Mouse (Mus musculus) limb, embryonic 13.5 days (tissue): ENCODE results near the gene Fsd1l. TPM values are rescaled to one million over a fixed set of nuclear protein-coding genes. Genes with fewer than 3 reads are reported as not detected.
A peak's percentile ranks its signal among the peaks of the same experiment; 100 is the strongest.

Experiments
- ATAC-seq: fragments of 200-750 bp; cut with Nextera tagmentation; 2 replicates; pipeline ENCODE4 v1.8.0; 2017; ENCODE audit warnings: low read depth, moderate number of reproducible peaks, moderate TSS enrichment; ENCODE audit not compliant: low FRiP score
- H3K27ac ChIP-seq: fragments of 300-500 bp; sonication (generic); 2 replicates; pipeline ENCODE4 v1.5.1; 2015; ENCODE audit warnings: inconsistent platforms, mild to moderate bottlenecking, moderate library complexity
- H3K27me3 ChIP-seq: fragments of 300-500 bp; sonication (generic); 2 replicates; pipeline ENCODE4 v1.6.1; 2015; ENCODE audit warnings: mild to moderate bottlenecking, inconsistent platforms
- H3K36me3 ChIP-seq: fragments of 300-500 bp; sonication (generic); 2 replicates; pipeline ENCODE4 v1.6.1; 2015; ENCODE audit warnings: inconsistent platforms, mild to moderate bottlenecking, moderate library complexity
- H3K4me1 ChIP-seq: fragments of 300-500 bp; sonication (generic); 2 replicates; pipeline ENCODE4 v1.6.1; 2015; ENCODE audit warnings: inconsistent platforms
- H3K4me2 ChIP-seq: fragments of 300-500 bp; sonication (generic); replicated peaks from 2 replicates; pipeline ENCODE4 v1.6.1; 2015; ENCODE audit warnings: inconsistent platforms, mild to moderate bottlenecking, moderate library complexity
- H3K4me3 ChIP-seq: fragments of 300-500 bp; sonication (generic); 2 replicates; pipeline ENCODE4 v1.5.1; 2015; ENCODE audit warnings: moderate library complexity, mild to moderate bottlenecking, inconsistent platforms
- H3K9ac ChIP-seq: fragments of 300-500 bp; sonication (generic); 2 replicates; pipeline ENCODE4 v1.6.1; 2015; ENCODE audit warnings: mild to moderate bottlenecking, inconsistent platforms
- H3K9me3 ChIP-seq: fragments of 300-500 bp; sonication (generic); 2 replicates; pipeline ENCODE4 v1.6.1; 2016; ENCODE audit warnings: inconsistent platforms
- WGBS: fragments of 180-500 bp; shearing (Covaris S2); methylation state at CpG from one replicate; pipeline ENCODE4 v1.1.7; 2015; 5-methylcytosine and 5-hydroxymethylcytosine counted together
- polyA plus RNA-seq: library from polyadenylated mRNA; unstranded; fragments of >200 nt; fragmentation: Nextera tagmentation; extraction: Ambion mirVana; gene quantifications from 2 replicates; pipeline ENCODE4 v1.2.1, GENCODE M21; 2015

Gene Fsd1l
- polyA plus RNA-seq, 1 experiment from 2014 or later: 16.8 TPM

GRCm38 (mm10) chr4:53596063-53596895 lies 35.0 kb upstream of the Fsd1l start:
- no peak for ATAC-seq
- no peaks in the 10 kb centered on the region for H3K36me3 ChIP-seq
- H3K27ac ChIP-seq: no peak overlapping the region
- H3K4me1 ChIP-seq: no peaks in the 10 kb centered on the region; the same call in 1 of the 2 replicates
- H3K27me3 ChIP-seq: no peaks in the 10 kb centered on the region
- no peak overlapping the region for H3K4me2 ChIP-seq
- no peaks in the 10 kb centered on the region for H3K9me3 ChIP-seq
- WGBS: 86% methylated on average over 15 of the region's 15 CpGs
- no peak overlapping the region for H3K9ac ChIP-seq
- no peak overlapping the region for H3K4me3 ChIP-seq

GRCm38 (mm10) chr4:53600462-53600861 lies 30.8 kb upstream of the Fsd1l start:
- ATAC-seq: no peak
- Histone ChIP-seq H3K4me1 (no peaks in the 10 kb centered on the region), H3K4me2 (no peak overlapping the region), H3K27me3 (no peaks in the 10 kb centered on the region), H3K4me3 (no peak overlapping the region), H3K9me3 (no peaks in the 10 kb centered on the region), H3K27ac (no peak overlapping the region), H3K9ac (no peak overlapping the region), H3K36me3 (no peaks in the 10 kb centered on the region)
- WGBS: 51% methylated on average over 6 of the region's 6 CpGs

GRCm38 (mm10) chr4:53614576-53615225 lies 16.6 kb upstream of the Fsd1l start:
- no peak for ATAC-seq
- H3K9me3 ChIP-seq: no peaks in the 10 kb centered on the region
- no peaks in the 10 kb centered on the region for H3K4me1 ChIP-seq
- H3K27me3 ChIP-seq: no peaks in the 10 kb centered on the region
- H3K4me2 ChIP-seq: no peak overlapping the region
- H3K9ac ChIP-seq: no peak overlapping the region
- H3K4me3 ChIP-seq: no peak overlapping the region
- no peak overlapping the region for H3K27ac ChIP-seq
- 92% methylated on average over 5 of the region's 5 CpGs for WGBS
- H3K36me3 ChIP-seq: no peaks in the 10 kb centered on the region

GRCm38 (mm10) chr4:53617968-53618367 lies 13.3 kb upstream of the Fsd1l start:
- Histone ChIP-seq H3K4me3 (no peak overlapping the region), H3K27me3 (no peaks in the 10 kb centered on the region), H3K9ac (no peak overlapping the region), H3K27ac (no peak overlapping the region), H3K36me3 (no peaks in the 10 kb centered on the region), H3K4me2 (no peak overlapping the region), H3K4me1 (no peaks in the 10 kb centered on the region), H3K9me3 (no peaks in the 10 kb centered on the region)
- 50% methylated on average over 3 of the region's 3 CpGs for WGBS
- ATAC-seq: no peak

- H3K36me3 ChIP-seq: no peaks in the 10 kb centered on the region
- 89% methylated on average over 6 of the region's 6 CpGs for WGBS
Measured at GRCm38 (mm10) chr4:53620104-53620503, 11.2 kb upstream of the Fsd1l start.

GRCm38 (mm10) chr4:53621084-53621483 lies 10.2 kb upstream of the Fsd1l start:
- Histone ChIP-seq H3K4me2 (no peak overlapping the region), H3K27ac (no peak overlapping the region), H3K4me3 (no peak overlapping the region), H3K4me1 (no peaks in the 10 kb centered on the region), H3K36me3 (no peaks in the 10 kb centered on the region), H3K9ac (no peak overlapping the region), H3K27me3 (no peaks in the 10 kb centered on the region), H3K9me3 (no peaks in the 10 kb centered on the region)
- no peak for ATAC-seq
- 53% methylated on average over 6 of the region's 6 CpGs for WGBS

More at GRCm38 (mm10) chr4:53620104-53620503, 11.2 kb upstream of the Fsd1l start:
- no peaks in the 10 kb centered on the region for H3K9me3 ChIP-seq
- H3K9ac ChIP-seq: no peak overlapping the region
- no peaks in the 10 kb centered on the region for H3K27me3 ChIP-seq
- ATAC-seq: no peak
- H3K4me3 ChIP-seq: no peak overlapping the region
- no peak overlapping the region for H3K4me2 ChIP-seq
- H3K27ac ChIP-seq: no peak overlapping the region
- no peaks in the 10 kb centered on the region for H3K4me1 ChIP-seq

- Histone ChIP-seq H3K9ac (no peak overlapping the region), H3K4me1 (no peaks in the 10 kb centered on the region), H3K9me3 (no peaks in the 10 kb centered on the region), H3K4me3 (no peak overlapping the region), H3K36me3 (no peaks in the 10 kb centered on the region), H3K27me3 (no peaks in the 10 kb centered on the region), H3K27ac (no peak overlapping the region), H3K4me2 (no peak overlapping the region)
- WGBS: 49% methylated on average over 5 of the region's 5 CpGs
- ATAC-seq: no peak
Measured at GRCm38 (mm10) chr4:53621490-53621889, 9.8 kb upstream of the Fsd1l start.

GRCm38 (mm10) chr4:53623711-53624110 lies 7.6 kb upstream of the Fsd1l start:
- Histone ChIP-seq H3K27me3 (no peaks in the 10 kb centered on the region), H3K4me3 (no peak overlapping the region), H3K36me3 (no peaks in the 10 kb centered on the region), H3K27ac (no peak overlapping the region), H3K9ac (no peak overlapping the region), H3K4me2 (no peak overlapping the region), H3K4me1 (no peaks in the 10 kb centered on the region), H3K9me3 (no peaks in the 10 kb centered on the region)
- ATAC-seq: no peak
- 84% methylated on average over 1 of the region's 1 CpGs for WGBS

- Histone ChIP-seq H3K27ac (no peak overlapping the region), H3K4me1 (no peaks in the 10 kb centered on the region), H3K36me3 (no peaks in the 10 kb centered on the region), H3K4me2 (no peak overlapping the region), H3K27me3 (no peaks in the 10 kb centered on the region), H3K4me3 (no peak overlapping the region), H3K9me3 (no peaks in the 10 kb centered on the region), H3K9ac (no peak overlapping the region)
- no peak for ATAC-seq
- 59% methylated on average over 4 of the region's 4 CpGs for WGBS
Measured at GRCm38 (mm10) chr4:53624816-53625215, 6.5 kb upstream of the Fsd1l start.

- Histone ChIP-seq H3K27ac (no peak overlapping the region), H3K9me3 (no peaks in the 10 kb centered on the region), H3K9ac (no peak overlapping the region), H3K4me2 (no peak overlapping the region), H3K4me1 (no peaks in the 10 kb centered on the region), H3K27me3 (no peaks in the 10 kb centered on the region), H3K36me3 (no peaks in the 10 kb centered on the region), H3K4me3 (no peak overlapping the region)
- WGBS: 88% methylated on average over 3 of the region's 3 CpGs
- no peak for ATAC-seq
Measured at GRCm38 (mm10) chr4:53625263-53625662, 6.0 kb upstream of the Fsd1l start.

- H3K4me1 ChIP-seq: peaks cover 15% of the 10 kb centered on the region
- H3K9me3 ChIP-seq: no peaks in the 10 kb centered on the region
- no peak overlapping the region for H3K9ac ChIP-seq
- no peak overlapping the region for H3K4me3 ChIP-seq
- no peak overlapping the region for H3K27ac ChIP-seq
- H3K4me2 ChIP-seq: no peak overlapping the region
- 51% methylated on average over 4 of the region's 4 CpGs for WGBS
- H3K36me3 ChIP-seq: no peaks in the 10 kb centered on the region
- H3K27me3 ChIP-seq: no peaks in the 10 kb centered on the region
- ATAC-seq: no peak
Measured at GRCm38 (mm10) chr4:53628924-53629323, 2.3 kb upstream of the Fsd1l start.

- Histone ChIP-seq H3K4me1 (peaks cover 15% of the 10 kb centered on the region), H3K9ac (peak overlapping the region; percentile 85), H3K27me3 (no peaks in the 10 kb centered on the region), H3K27ac (0 out of 2 replicates have a peak overlapping the region, but pooled peaks have one; percentile 33), H3K36me3 (no peaks in the 10 kb centered on the region), H3K4me2 (peak overlapping the region; percentile 77), H3K4me3 (peak overlapping the region; percentile 75), H3K9me3 (no peaks in the 10 kb centered on the region)
- 7% methylated on average over 12 of the region's 12 CpGs for WGBS
- ATAC-seq: peak; percentile 48
Measured at GRCm38 (mm10) chr4:53630963-53631315, 332 bp upstream of the Fsd1l start.
